Mouse (Mus musculus) embryonic fibroblast, embryonic 13.5 days (primary cell): Measurements from ENCODE around the gene Zan.

Experiments used
- CTCF ChIP-seq: IDR thresholded peaks from 2 replicates; pipeline ENCODE4 v1.5.1; 2011; ENCODE audit warnings: mild to moderate bottlenecking, control low read depth, low read length, moderate library complexity, borderline replicate concordance; ENCODE audit not compliant: insufficient read depth
- POLR2A ChIP-seq: IDR thresholded peaks from 2 replicates; pipeline ENCODE4 v1.6.1; 2011; ENCODE audit warnings: low read depth, mild to moderate bottlenecking, control low read depth, low read length, moderate library complexity

- TF ChIP-seq POLR2A: no peak
- no peak for TF ChIP-seq CTCF
Measured at GRCm38 (mm10) chr5:137345821-137346220, 131.0 kb downstream of the Zan start.
